In the genomic region with DNA sequence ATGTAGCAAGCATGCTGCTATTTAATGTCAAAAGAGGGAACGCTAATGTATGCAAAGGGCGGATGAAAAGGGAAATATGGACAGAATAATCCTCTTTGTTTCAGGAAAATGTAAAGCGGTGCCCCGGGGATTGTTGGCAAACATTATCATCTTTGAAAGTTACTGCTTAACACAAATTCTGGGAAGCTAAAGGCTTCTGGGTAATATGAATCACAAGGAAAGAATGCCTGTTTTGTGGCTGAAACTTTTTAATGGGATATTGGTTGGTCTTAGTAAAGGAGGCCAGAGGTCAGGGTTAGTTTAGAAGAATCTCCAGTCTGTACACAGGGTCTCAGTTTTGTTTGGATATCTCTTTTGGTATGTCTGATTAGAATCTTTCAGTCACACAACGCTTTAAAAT, we compare ENCODE assay signal across 20 mouse cellular contexts.
DNase-seq lines count a peak whose midpoint lies in the region; TF ChIP-seq lines count a peak whose summit lies in the region.
"Had no signal": no experiment of that assay in that cellular context is flagged by ENCODE, and none has a peak within 500 bp of the region (broad histone marks: within the 10 kb centered on the region; RNA-seq: fewer than 3 reads in every experiment).

No protein-coding gene starts in this region.

- H3K4me1 ChIP-seq in embryonic fibroblast, embryonic 13.5 days (ENCODE audit: control insufficient read depth, insufficient read depth, low read length): no peaks in the 10 kb centered on the region
- H3K4me1 ChIP-seq: embryonic facial prominence, embryonic 13.5 days; embryonic facial prominence, embryonic 15.5 days; forebrain, embryonic 13.5 days; forebrain, embryonic 15.5 days had no signal

- H3K4me3 ChIP-seq in embryonic fibroblast, embryonic 13.5 days (ENCODE audit: insufficient read depth, low read length): no peak overlapping the region
- H3K4me3 ChIP-seq: embryonic facial prominence, embryonic 13.5 days; embryonic facial prominence, embryonic 15.5 days; forebrain, embryonic 13.5 days; forebrain, embryonic 15.5 days had no signal

- TF ChIP-seq CTCF in embryonic fibroblast, embryonic 13.5 days (IDR thresholded peaks at IDR 0.05; ENCODE audit: borderline replicate concordance, insufficient read depth, low read length): no peak

- DNase-seq in 3T3-L1 (ENCODE audit: low read depth, low spot score): peak; percentile 77
- peak; percentile 50 for DNase-seq in NIH3T3 (ENCODE audit: low read depth)
- no peak for DNase-seq in urinary bladder, postnatal 14 days (ENCODE audit: low spot score)
- DNase-seq in layer of hippocampus, adult 8-10 months (ENCODE audit: low spot score in 2 of 2): no peak
- DNase-seq: adrenal gland, adult 2 months; adrenal gland, postnatal 10 days; adrenal gland, postnatal 25 days; cerebellum, adult 11 months; cerebellum, adult 18-20 months; cerebellum, adult 8-10 months; cerebellum, adult 9-11 months; cerebellum, postnatal 14 days; cerebellum, postnatal 36 days; embryo, embryonic 11 days; forebrain, postnatal 0 days had no signal

- TF ChIP-seq POLR2A in embryonic fibroblast, embryonic 13.5 days (IDR thresholded peaks at IDR 0.05; ENCODE audit: low read depth, low read length): no peak

- peak overlapping the region; percentile 58; the same call in 1 of the 2 replicates for H3K27ac ChIP-seq in embryonic fibroblast, embryonic 13.5 days (ENCODE audit: insufficient read depth, low read length)
- H3K27ac ChIP-seq: embryonic facial prominence, embryonic 13.5 days; embryonic facial prominence, embryonic 15.5 days; forebrain, embryonic 13.5 days; forebrain, embryonic 15.5 days had no signal

Comparison
In these comparisons a context has a peak if more than half of its experiments do, and no peak if none do; other contexts are left out.
1. DNase-seq: peak in 3T3-L1 (single experiment) and NIH3T3 (single experiment); none in urinary bladder, postnatal 14 days (single experiment) and layer of hippocampus, adult 8-10 months (0 of 2).